Mouse (Mus musculus) thymus, postnatal 36 days (tissue): ENCODE results near the gene Pold2.
A peak's percentile ranks its signal among the peaks of the same experiment; 100 is the strongest.
"Not testable (repeated sequence)": the region's sequence is repeated elsewhere in the genome, so short reads cannot be mapped to it uniquely, and the experiment has no call there.

Experiments used
- DNase-seq, 2 experiments: peaks; one replicate each; pipeline ENCODE4 v3.0.0; 2022; ENCODE audit warnings: mixed read lengths in 2 of 2

Gene Pold2

GRCm38 (mm10) chr11:5897230-5897629, 19.1 kb upstream of the Pold2 start:
- no peak for DNase-seq

- no peak for DNase-seq
These were observed 15.7 kb upstream of the Pold2 start for GRCm38 (mm10) chr11:5893807-5894206.

- no peak for DNase-seq
These were observed 14.8 kb upstream of the Pold2 start for GRCm38 (mm10) chr11:5892810-5893368.

DNA sequence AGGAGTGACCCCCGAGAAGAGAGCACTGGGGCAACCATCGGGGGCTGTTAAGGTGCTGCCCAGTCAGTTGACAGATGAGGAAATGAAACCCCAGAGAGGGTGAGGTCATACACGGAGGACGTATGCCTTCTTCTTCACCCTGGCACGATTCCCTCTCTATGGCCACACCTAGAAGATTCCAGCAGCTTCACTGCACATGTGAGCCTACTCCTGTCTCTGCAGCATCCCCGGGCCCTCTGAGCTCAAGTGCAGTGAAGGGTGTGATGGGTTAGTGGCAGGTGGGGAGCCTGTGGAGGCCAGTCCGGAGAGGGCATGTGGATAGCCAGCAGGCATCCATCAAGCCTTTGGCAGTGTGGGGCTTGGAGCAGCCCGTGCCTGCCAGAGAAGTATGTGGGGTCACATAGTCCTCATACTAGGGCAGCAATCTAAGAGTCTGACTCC, 14.1 kb upstream of the Pold2 start:
- no peak for DNase-seq

- not testable (repeated sequence) for DNase-seq
These were observed 10.5 kb upstream of the Pold2 start for GRCm38 (mm10) chr11:5888563-5888962.

GRCm38 (mm10) chr11:5887250-5887649, 9.2 kb upstream of the Pold2 start:
- no peak for DNase-seq

- peak; percentile 35 to 54 for DNase-seq
These were observed 8.1 kb upstream of the Pold2 start for GRCm38 (mm10) chr11:5886187-5886586.

DNA sequence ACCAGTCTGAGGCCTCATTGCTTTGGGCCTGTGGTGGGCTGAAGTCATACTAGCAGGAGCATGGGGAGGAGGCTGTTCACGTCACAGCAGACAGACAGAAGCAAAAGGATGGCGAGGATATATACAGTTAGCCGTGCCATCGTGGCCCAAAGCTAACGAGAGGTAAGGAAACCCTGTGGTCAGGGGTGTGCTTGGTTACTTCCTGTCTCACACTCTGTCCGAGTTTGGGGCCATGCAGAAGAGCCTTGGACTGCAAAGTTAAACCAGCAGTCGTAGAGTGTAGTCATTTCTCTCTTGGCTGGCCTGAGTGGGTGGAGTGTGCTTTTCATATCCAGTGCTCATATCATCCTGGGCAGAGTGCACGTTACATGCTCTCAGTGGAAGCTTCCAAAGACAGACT, 4.4 kb upstream of the Pold2 start:
- no peak for DNase-seq

- peak; percentile 55 to 56 for DNase-seq
These were observed 1.8 kb upstream of the Pold2 start for GRCm38 (mm10) chr11:5879905-5880304.

- DNase-seq = no peak
These were observed 569 bp upstream of the Pold2 start for GRCm38 (mm10) chr11:5878661-5879060.

DNA sequence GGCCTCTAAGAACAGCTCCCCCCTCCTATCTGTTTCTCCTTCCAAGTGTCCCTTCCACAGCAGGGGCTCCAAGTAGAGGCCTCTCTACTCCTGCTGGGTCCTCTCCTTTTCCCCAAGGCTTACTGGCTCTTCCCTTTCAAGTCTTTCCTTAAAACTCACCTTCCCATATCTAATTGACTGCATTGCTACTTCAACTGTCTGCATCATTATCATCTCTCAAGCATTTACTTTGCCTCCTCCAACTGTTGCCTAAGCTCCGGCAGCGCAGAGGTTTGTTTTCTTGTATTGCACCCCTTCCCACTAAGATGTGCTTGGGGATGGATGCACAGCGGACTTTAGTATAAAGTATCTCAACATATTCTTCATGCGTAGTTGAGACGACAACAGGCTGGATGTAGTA, 671 bp downstream of the Pold2 start:
- DNase-seq = no peak

- no peak for DNase-seq
These were observed 4.9 kb downstream of the Pold2 start for GRCm38 (mm10) chr11:5873192-5873591.

GRCm38 (mm10) chr11:5872707-5873106, 5.4 kb downstream of the Pold2 start:
- no peak for DNase-seq

- no peak for DNase-seq
These were observed 8.0 kb downstream of the Pold2 start for GRCm38 (mm10) chr11:5870069-5870468.

- no peak for DNase-seq
These were observed 8.8 kb downstream of the Pold2 start for GRCm38 (mm10) chr11:5869331-5869730.

GRCm38 (mm10) chr11:5868324-5868723, 9.8 kb downstream of the Pold2 start:
- no peak for DNase-seq

DNA sequence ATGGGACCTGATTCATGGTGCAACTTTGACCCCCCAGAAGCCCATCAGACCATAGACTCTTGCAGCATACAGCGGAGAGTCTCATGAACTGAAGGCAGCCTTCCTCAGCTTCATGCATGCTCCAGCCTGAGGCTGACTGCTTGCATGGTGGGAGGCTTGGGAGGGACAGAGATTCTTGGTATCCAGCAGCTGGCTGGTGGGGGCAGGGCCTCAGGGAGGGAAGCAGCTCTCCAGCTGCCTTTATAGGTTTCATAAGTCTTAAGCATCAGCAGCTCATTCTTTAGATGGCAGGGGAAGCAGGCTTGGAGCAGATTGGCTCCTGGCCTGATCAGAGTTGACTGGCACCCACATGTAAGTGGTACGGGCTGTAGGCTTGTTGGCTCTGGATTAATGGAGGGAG, 10.9 kb downstream of the Pold2 start:
- no peak for DNase-seq

- no peak for DNase-seq
These were observed 15.5 kb downstream of the Pold2 start for GRCm38 (mm10) chr11:5862394-5863105.

GRCm38 (mm10) chr11:5861678-5862393, 16.3 kb downstream of the Pold2 start, which contains the start of gene Aebp1:
Aebp1 (plus strand) TSS chr11:5861947.
- peak; percentile 13 to 38 for DNase-seq

- DNase-seq = no peak
These were observed 17.5 kb downstream of the Pold2 start for GRCm38 (mm10) chr11:5860639-5861038.

DNA sequence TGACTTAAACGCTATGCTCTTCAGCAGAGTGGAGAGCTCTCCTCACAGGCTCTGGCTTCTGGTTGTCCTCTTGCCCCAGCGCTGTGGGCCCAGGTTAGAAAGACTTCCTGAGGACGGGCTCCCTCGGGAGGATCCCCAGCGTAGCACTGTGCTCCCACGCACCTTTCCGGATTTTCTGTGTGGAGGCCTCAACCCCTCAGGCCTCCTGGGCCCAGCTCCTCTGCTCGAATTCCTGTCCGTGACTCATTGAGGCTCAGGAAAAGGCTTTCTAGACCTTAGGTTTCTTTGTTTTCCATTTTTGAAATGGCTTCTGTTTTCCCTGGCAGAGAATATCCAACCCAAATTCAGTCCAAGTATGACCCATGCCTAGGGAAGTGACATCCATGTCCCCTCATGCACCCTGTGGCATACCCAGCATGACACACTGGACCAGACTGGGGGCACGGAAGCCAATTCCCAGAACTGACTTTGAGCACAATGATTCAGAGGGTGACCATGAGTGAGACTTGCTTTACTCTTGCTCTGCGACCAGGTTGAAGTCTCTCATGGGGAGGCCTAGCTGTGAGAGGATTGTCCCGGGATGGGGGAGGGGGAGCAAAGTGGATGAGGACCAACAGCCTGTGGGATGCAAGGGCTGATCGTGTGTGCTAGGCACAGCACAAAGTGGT, 18.1 kb downstream of the Pold2 start:
- DNase-seq = no peak

GRCm38 (mm10) chr11:5858723-5859122, 19.4 kb downstream of the Pold2 start:
- no peak for DNase-seq

- no peak for DNase-seq
These were observed 21.5 kb downstream of the Pold2 start for GRCm38 (mm10) chr11:5856479-5857130.
